Mouse (Mus musculus): ENCODE results near the gene Siah1a. TPM values are rescaled to one million over a fixed set of nuclear protein-coding genes. Genes with fewer than 3 reads are reported as not detected.
A peak's percentile ranks its signal among the peaks of the same experiment; 100 is the strongest.

Siah1a gene
- polyA plus RNA-seq, 1 experiment from 2014 or later: 46.4 TPM

DNA sequence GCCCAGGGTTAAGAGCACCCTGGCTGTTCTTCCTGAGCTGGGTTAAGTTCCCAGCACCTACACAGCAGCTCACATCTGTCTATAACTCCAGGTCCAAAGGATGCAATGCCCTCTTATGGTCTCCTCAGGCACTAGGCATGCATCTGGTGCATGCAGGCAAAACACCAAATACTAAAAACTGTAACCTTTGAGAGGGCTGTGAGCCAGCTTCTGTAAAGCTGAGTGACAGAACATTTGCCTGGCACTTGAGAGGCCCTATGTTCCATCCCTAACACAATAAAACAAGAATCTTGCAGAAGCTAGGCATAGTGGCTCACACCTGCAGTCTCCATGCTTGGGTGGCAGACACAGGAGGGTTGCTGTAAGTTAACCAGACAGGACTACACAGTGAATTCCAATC, 4.1 kb downstream of the Siah1a start:
- no peaks in the 10 kb centered on the region for H3K27me3 ChIP-seq
- no peak overlapping the region for H3K27ac ChIP-seq
- H3K9me3 ChIP-seq (replicated peaks): no peaks in the 10 kb centered on the region
- H3K4me3 ChIP-seq (replicated peaks): no peak overlapping the region
- no peaks in the 10 kb centered on the region for H3K36me3 ChIP-seq
- peaks cover 28% of the 10 kb centered on the region for H3K4me1 ChIP-seq
- no peak overlapping the region for H3K9ac ChIP-seq
- H3K4me2 ChIP-seq: no peak overlapping the region
- no peak for ATAC-seq (replicated peaks; ENCODE audit: low FRiP score)

DNA sequence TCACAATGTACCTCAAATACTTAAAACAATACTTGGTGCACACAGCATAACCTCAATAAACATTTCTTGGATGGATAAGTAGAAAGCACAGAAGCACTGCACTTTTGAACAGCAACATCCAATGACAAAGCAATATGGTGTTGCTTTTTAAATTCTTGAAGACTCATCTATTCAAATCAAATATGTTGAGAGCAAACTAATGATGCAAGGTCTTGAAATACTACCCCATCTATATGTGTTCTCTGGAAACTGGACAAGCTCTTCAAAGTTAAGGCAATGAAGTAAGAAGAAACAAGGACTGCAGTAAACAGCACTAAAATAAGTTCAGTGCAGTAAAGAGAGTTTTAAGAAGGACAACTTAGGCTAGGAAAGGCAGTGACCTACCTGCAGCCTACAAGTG, 4.8 kb downstream of the Siah1a start:
- H3K4me3 ChIP-seq (replicated peaks): no peak overlapping the region
- no peak for ATAC-seq (replicated peaks; ENCODE audit: low FRiP score)
- H3K9ac ChIP-seq: no peak overlapping the region
- H3K27ac ChIP-seq: no peak overlapping the region
- H3K27me3 ChIP-seq: no peaks in the 10 kb centered on the region
- no peak overlapping the region for H3K4me2 ChIP-seq
- H3K36me3 ChIP-seq: no peaks in the 10 kb centered on the region
- no peaks in the 10 kb centered on the region for H3K9me3 ChIP-seq (replicated peaks)
- peaks cover 29% of the 10 kb centered on the region for H3K4me1 ChIP-seq

DNA sequence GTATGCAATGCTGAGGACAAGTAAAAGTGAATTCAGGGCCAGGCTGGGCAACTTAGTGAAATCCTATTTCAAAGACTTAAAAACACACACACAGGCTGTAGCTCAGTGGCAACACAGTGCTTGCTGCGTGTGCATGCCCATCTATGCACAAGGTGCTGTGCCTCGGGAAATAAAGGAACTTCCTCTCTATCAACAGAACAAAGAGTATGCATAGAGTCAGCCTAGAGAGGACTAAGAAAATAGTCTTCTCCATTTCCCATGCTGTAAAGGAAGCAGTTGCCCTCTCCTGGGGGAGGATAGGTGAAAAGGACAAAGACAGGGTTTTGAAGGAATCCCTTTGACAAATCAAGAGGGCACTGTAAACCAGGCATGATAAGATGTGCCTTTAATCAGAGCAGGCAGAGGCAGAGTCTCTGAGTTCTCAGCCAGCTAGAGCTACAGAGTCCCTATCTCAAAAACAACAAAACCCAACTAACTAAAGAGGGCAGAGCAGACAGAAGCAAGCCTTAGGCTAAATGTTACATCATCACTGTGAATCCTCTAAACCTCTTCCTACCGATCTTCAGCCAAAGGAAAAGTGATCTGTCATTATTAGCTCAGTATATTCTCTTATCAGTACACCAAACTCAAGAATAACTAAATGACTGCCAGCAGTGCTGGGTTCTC, 10.2 kb downstream of the Siah1a start:
- 31% methylated on average over 3 of the region's 3 CpGs for WGBS
- Histone ChIP-seq H3K27me3 (no peaks in the 10 kb centered on the region), H3K9ac (no peak overlapping the region), H3K4me1 (peaks cover 29% of the 10 kb centered on the region), H3K4me3 (replicated peaks) (no peak overlapping the region), H3K9me3 (replicated peaks) (no peaks in the 10 kb centered on the region), H3K4me2 (no peak overlapping the region), H3K36me3 (no peaks in the 10 kb centered on the region), H3K27ac (0 out of 2 replicates have a peak overlapping the region, but pooled peaks have one; percentile 30)
- no peak for ATAC-seq (replicated peaks; ENCODE audit: low FRiP score)

DNA sequence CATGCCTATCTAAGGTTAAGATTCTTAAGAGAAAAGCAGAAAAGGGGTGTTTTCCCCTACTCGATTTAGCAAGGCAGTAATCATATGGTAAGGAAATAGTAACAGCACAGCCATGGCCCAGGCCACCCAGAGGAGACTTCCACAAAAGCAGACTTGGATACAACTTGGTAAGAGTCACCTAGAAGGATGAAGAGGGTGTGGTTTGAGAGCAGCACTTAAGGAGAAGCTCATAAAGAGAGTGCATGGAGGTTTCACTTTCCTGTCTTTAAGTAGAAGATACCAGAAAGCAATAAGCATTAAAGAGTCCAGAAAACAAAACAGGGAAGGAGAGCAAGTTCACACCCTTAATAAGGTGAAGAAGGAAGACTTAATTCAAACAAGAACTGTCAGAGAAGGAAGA, 10.8 kb downstream of the Siah1a start:
- Histone ChIP-seq H3K4me1 (peaks cover 33% of the 10 kb centered on the region), H3K4me3 (replicated peaks) (no peak overlapping the region), H3K27ac (0 out of 2 replicates have a peak overlapping the region, but pooled peaks have one; percentile 30), H3K36me3 (no peaks in the 10 kb centered on the region), H3K4me2 (no peak overlapping the region), H3K27me3 (no peaks in the 10 kb centered on the region), H3K9me3 (replicated peaks) (no peaks in the 10 kb centered on the region), H3K9ac (no peak overlapping the region)
- 72% methylated on average over 1 of the region's 1 CpGs for WGBS
- no peak for ATAC-seq (replicated peaks; ENCODE audit: low FRiP score)

DNA sequence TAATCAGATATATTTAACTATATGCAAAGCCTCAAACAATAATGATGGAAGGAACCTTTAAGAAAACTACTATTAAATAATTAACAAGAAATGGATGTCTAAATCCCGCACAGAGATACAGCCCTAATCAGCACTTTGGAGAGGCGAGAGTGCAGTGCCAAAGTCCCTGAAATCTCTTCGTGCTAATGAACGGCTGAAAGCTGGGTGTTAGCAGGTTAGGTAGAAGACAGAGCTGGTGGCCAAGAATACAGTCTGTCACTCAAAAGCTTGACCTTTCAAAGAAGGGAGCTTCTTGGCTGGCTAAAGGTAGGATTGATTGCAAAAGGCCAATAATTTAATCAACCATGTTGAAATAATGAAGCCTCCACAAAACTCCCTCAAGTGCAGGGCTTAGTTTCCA, 11.6 kb downstream of the Siah1a start:
- peaks cover 33% of the 10 kb centered on the region for H3K4me1 ChIP-seq
- no peaks in the 10 kb centered on the region for H3K27me3 ChIP-seq
- no peaks in the 10 kb centered on the region for H3K36me3 ChIP-seq
- ATAC-seq (replicated peaks; ENCODE audit: low FRiP score): no peak
- H3K27ac ChIP-seq: no peak overlapping the region
- no peak overlapping the region for H3K9ac ChIP-seq
- WGBS: 67% methylated on average over 4 of the region's 4 CpGs
- no peak overlapping the region for H3K4me3 ChIP-seq (replicated peaks)
- no peak overlapping the region for H3K4me2 ChIP-seq
- no peaks in the 10 kb centered on the region for H3K9me3 ChIP-seq (replicated peaks)

DNA sequence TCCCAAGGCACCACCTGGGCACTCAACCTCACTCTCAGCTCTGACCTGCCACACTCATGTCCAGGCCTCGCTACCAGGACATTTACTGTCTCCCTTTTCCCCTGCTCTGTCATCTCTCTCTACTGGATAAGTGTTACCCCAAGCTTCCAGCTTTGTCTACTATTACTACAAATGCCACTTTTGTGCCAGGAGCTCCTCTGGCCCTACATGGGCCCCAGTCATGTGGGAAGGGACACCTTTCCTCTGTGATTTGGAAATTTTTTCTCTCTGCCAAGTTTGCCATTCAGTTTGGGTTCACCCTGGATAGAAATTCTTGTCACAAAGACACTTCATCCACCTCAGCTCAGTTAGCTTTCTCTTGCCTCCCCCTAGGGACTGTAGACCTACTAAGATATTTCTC, 14.9 kb downstream of the Siah1a start:
- no peak for ATAC-seq (replicated peaks; ENCODE audit: low FRiP score)
- H3K27ac ChIP-seq: no peak overlapping the region
- no peak overlapping the region for H3K9ac ChIP-seq
- peaks cover 34% of the 10 kb centered on the region for H3K4me1 ChIP-seq
- WGBS: 93% methylated on average over 1 of the region's 1 CpGs
- H3K9me3 ChIP-seq (replicated peaks): no peaks in the 10 kb centered on the region
- no peak overlapping the region for H3K4me2 ChIP-seq
- no peaks in the 10 kb centered on the region for H3K27me3 ChIP-seq
- H3K36me3 ChIP-seq: no peaks in the 10 kb centered on the region; the same call in 1 of the 2 replicates
- no peak overlapping the region for H3K4me3 ChIP-seq (replicated peaks)

DNA sequence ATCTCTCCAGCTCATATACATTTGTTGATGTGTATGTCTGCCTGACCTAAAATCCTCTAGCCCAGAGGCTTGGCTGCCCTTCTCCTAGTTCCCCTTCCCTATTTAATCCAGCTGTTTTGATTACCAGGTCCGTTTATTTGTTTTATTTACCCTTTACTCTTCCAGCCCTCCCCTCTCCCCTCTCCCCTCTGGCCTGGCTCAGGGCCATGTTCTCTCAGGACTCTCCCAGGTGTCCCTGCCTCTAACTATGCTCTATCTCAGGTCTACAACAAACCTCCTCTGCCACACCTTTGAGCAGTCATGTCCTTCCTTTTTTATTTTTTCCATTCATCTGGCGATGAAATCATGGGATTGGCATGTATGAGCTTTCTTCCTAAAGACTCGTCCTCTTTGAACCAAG, 15.4 kb downstream of the Siah1a start:
- Histone ChIP-seq H3K9ac (no peak overlapping the region), H3K4me3 (replicated peaks) (no peak overlapping the region), H3K4me2 (no peak overlapping the region), H3K27me3 (no peaks in the 10 kb centered on the region), H3K27ac (no peak overlapping the region), H3K9me3 (replicated peaks) (no peaks in the 10 kb centered on the region), H3K36me3 (peaks cover 3% of the 10 kb centered on the region; the same call in 1 of the 2 replicates), H3K4me1 (peaks cover 29% of the 10 kb centered on the region)
- no peak for ATAC-seq (replicated peaks; ENCODE audit: low FRiP score)
- 49% methylated on average over 3 of the region's 3 CpGs for WGBS

DNA sequence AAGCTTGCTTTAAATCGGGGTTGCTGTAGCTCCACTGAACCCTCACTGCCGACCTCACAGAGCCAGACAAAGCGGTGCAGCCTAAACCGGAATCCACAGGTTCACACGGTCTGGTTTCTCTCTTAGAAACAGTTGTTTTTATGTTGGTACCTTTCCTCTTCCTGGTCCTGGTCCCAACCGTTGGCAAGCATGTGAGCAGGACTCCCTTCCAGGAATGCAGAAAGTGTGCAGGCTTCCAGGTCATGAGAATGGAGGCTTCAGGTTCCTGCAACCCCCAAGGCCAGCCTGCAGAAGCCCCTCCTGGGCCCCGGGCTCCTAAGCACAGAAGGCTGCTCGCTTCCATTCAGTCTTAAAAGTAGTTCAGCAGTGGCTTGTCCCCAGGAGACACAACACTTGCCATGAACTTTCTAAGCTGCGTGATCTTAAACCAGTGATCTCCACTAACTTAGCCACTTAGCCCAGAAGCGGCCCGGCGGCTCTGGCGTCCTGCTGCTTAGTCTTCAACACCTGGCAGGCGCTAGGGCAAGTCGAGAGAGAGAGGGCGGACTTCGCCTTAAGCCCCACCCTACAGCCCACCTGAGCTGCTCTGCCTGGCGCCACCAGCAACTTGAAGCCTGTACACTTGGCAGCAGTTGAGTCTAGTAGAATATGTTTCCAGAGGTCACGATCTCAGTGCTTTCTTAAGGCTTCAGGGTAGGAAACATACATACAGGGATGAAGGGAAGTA, 17.3 kb downstream of the Siah1a start:
- Histone ChIP-seq H3K9ac (no peak overlapping the region), H3K27ac (peak overlapping the region; percentile 64), H3K4me2 (no peak overlapping the region), H3K4me3 (replicated peaks) (no peak overlapping the region), H3K27me3 (no peaks in the 10 kb centered on the region), H3K9me3 (replicated peaks) (no peaks in the 10 kb centered on the region), H3K36me3 (peaks cover 8% of the 10 kb centered on the region), H3K4me1 (peaks cover 19% of the 10 kb centered on the region; the same call in 1 of the 2 replicates)
- ATAC-seq (replicated peaks; ENCODE audit: low FRiP score): no peak
- WGBS: 67% methylated on average over 19 of the region's 19 CpGs

DNA sequence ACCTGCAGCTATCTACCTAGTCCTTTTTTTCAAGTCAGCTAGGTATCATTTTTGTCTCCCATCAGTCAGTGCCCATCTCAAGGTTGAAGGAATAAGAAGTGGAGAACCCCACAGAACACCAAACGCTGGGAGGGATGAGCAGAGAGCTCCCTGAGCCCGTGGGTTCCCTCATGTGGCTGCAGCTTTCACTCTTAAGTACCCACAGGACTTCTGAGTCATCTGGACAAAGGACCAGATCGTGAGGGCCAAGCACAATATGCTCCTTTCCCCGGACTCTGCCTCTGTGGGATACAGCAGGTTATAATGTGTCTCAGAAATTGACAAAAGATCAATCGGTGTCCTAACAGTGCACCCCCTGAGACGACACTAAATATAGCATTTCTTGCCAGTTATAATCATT, 18.8 kb downstream of the Siah1a start:
- Histone ChIP-seq H3K9ac (no peak overlapping the region), H3K27ac (no peak overlapping the region), H3K4me1 (peaks cover 19% of the 10 kb centered on the region; the same call in 1 of the 2 replicates), H3K4me3 (replicated peaks) (no peak overlapping the region), H3K27me3 (no peaks in the 10 kb centered on the region), H3K9me3 (replicated peaks) (no peaks in the 10 kb centered on the region), H3K36me3 (peaks cover 20% of the 10 kb centered on the region), H3K4me2 (no peak overlapping the region)
- no peak for ATAC-seq (replicated peaks; ENCODE audit: low FRiP score)
- WGBS: 81% methylated on average over 6 of the region's 6 CpGs

DNA sequence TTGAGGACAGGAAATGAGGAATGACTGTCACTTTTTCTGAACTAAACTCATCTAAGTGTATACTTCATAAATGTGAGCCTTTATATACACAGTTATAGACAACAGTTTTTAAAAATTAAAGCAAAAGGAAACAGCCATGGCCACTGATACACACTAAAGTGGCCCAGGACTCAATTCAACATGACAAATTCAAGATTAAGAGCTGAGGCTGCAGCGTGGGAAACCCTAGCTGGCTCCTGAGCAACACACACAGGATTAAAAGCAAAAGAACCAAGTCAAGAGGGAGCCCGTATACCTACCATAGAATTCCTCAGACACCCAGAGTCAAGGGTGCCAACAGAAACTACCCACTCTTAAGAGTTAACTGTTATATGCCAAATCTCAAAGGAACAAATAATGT, 24.2 kb downstream of the Siah1a start:
- Histone ChIP-seq H3K4me1 (no peaks in the 10 kb centered on the region), H3K36me3 (peaks cover 56% of the 10 kb centered on the region), H3K9ac (no peak overlapping the region), H3K4me2 (no peak overlapping the region), H3K27ac (no peak overlapping the region), H3K27me3 (no peaks in the 10 kb centered on the region), H3K4me3 (replicated peaks) (no peak overlapping the region), H3K9me3 (replicated peaks) (no peaks in the 10 kb centered on the region)
- ATAC-seq (replicated peaks; ENCODE audit: low FRiP score): no peak
- 96% methylated on average over 2 of the region's 2 CpGs for WGBS

DNA sequence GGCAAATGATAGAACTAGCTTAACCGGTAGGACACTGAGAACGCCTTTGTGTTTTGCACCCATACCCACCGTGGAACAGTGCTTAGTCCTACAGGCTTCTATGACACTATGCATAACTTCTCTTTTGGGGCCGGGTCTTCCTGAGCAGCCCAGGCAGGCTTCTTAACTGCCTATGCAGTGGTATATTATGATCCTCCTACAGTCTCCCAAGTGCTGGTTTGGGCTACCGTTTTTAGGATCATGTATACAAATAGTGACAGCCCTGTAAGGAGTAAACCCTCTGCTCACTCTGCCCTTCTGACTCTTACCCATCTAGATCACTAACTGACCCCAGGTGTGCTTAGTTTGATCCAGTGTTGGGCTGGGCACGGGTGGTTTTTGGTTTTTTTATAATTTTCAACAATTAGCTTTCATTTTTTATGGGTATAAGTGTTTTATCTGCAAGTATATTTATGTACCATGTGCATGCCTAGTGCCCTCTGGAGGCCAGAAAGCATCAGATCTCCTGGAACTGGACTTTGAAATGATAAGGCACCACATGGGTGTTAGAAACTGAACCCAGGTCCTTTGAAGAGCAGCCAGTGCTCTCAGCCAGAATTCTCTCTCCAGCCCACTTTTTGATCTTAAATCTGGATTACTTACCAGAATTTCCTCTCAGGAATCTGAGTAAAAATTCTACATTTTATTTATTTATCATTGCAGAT, 24.8 kb downstream of the Siah1a start:
- H3K9ac ChIP-seq: no peak overlapping the region
- 93% methylated on average over 6 of the region's 6 CpGs for WGBS
- no peaks in the 10 kb centered on the region for H3K9me3 ChIP-seq (replicated peaks)
- no peak overlapping the region for H3K27ac ChIP-seq
- no peak overlapping the region for H3K4me2 ChIP-seq
- peaks cover 62% of the 10 kb centered on the region for H3K36me3 ChIP-seq
- no peaks in the 10 kb centered on the region for H3K27me3 ChIP-seq
- H3K4me3 ChIP-seq (replicated peaks): no peak overlapping the region
- no peak for ATAC-seq (replicated peaks; ENCODE audit: low FRiP score)
- H3K4me1 ChIP-seq: no peaks in the 10 kb centered on the region

DNA sequence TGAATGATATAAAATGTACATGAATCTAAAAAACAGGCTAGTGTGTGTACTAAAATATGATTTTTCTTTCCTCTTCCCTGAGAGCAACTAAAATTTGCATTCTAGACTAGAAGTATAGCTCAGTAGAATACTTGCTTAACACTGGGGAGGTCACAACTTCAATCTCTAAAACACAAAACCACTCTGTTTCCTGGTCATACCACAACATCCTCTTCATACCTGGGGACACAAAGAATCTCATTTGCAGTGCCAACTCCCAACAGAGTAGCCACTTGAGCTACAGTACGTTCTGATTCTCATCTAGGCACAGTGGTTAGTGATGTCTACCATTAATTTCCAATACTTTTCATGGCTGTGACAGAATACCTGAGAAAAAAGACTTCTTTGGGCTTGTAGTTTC, 26.4 kb downstream of the Siah1a start:
- Histone ChIP-seq H3K4me3 (replicated peaks) (no peak overlapping the region), H3K36me3 (peaks cover 67% of the 10 kb centered on the region), H3K4me2 (no peak overlapping the region), H3K27me3 (no peaks in the 10 kb centered on the region), H3K9ac (no peak overlapping the region), H3K27ac (no peak overlapping the region), H3K4me1 (no peaks in the 10 kb centered on the region), H3K9me3 (replicated peaks) (no peaks in the 10 kb centered on the region)
- no peak for ATAC-seq (replicated peaks; ENCODE audit: low FRiP score)
- WGBS: 86% methylated on average over 1 of the region's 1 CpGs

Data from kidney, embryonic 15.5 days (tissue).